Mouse (Mus musculus) lung, postnatal 25 days (tissue): Measurements from ENCODE around the gene Itga9.

Experiments
- DNase-seq: peaks from one replicate; pipeline ENCODE4 v3.0.0; 2022; ENCODE audit warnings: low spot score

Gene Itga9

GRCm38 (mm10) chr9:118607701-118608401, 1.4 kb downstream of the Itga9 start:
- no peak for DNase-seq

GRCm38 (mm10) chr9:118608556-118608955, 2.1 kb downstream of the Itga9 start:
- DNase-seq, result no peak

- DNase-seq, result peak; percentile 48
Observed at GRCm38 (mm10) chr9:118610060-118610459, 3.6 kb downstream of the Itga9 start.

- peak; percentile 74 for DNase-seq
Observed at GRCm38 (mm10) chr9:118611111-118611541, 4.6 kb downstream of the Itga9 start.

GRCm38 (mm10) chr9:118611958-118612581, 5.6 kb downstream of the Itga9 start:
- DNase-seq, result peak; percentile 55

GRCm38 (mm10) chr9:118617237-118617636, 10.7 kb downstream of the Itga9 start:
- no peak for DNase-seq

GRCm38 (mm10) chr9:118618732-118619250, 12.3 kb downstream of the Itga9 start:
- DNase-seq, result no peak

GRCm38 (mm10) chr9:118620807-118621206, 14.3 kb downstream of the Itga9 start:
- no peak for DNase-seq

- DNase-seq, result no peak
Observed at GRCm38 (mm10) chr9:118621691-118622090, 15.2 kb downstream of the Itga9 start.

- peak; percentile 86 for DNase-seq
Observed at GRCm38 (mm10) chr9:118622376-118623166, 16.1 kb downstream of the Itga9 start.

- no peak for DNase-seq
Observed at GRCm38 (mm10) chr9:118623483-118623882, 17.0 kb downstream of the Itga9 start.

GRCm38 (mm10) chr9:118624146-118624545, 17.7 kb downstream of the Itga9 start:
- no peak for DNase-seq

- no peak for DNase-seq
Observed at GRCm38 (mm10) chr9:118629763-118630379, 23.4 kb downstream of the Itga9 start.

- DNase-seq, result no peak
Observed at GRCm38 (mm10) chr9:118631775-118632757, 25.6 kb downstream of the Itga9 start.

- no peak for DNase-seq
Observed at GRCm38 (mm10) chr9:118632758-118633143, 26.3 kb downstream of the Itga9 start.

GRCm38 (mm10) chr9:118638642-118639210, 32.2 kb downstream of the Itga9 start:
- DNase-seq, result no peak

GRCm38 (mm10) chr9:118645698-118646355, 39.3 kb downstream of the Itga9 start:
- no peak for DNase-seq

- DNase-seq, result peak; percentile 79
Observed at GRCm38 (mm10) chr9:118647495-118647894, 41.0 kb downstream of the Itga9 start.

- peak; percentile 81 for DNase-seq
Observed at GRCm38 (mm10) chr9:118650976-118651375, 44.5 kb downstream of the Itga9 start.

GRCm38 (mm10) chr9:118651939-118652338, 45.4 kb downstream of the Itga9 start:
- DNase-seq, result no peak
